Mouse (Mus musculus): Measurements from ENCODE around the gene Mad2l2.

Mad2l2 gene

GRCm38 (mm10) chr4:148140098-148141011, 10.2 kb downstream of the Mad2l2 start:
- peak; percentile 95 to 99 for DNase-seq (ENCODE audit: inconsistent age in 2 of 2, low spot score in 1 of 2)

- DNase-seq (ENCODE audit: inconsistent age in 2 of 2, low spot score in 1 of 2): peak in 1 of 2 experiments; percentile 12
Measured at GRCm38 (mm10) chr4:148143721-148144120, 13.5 kb downstream of the Mad2l2 start.

- DNase-seq (ENCODE audit: inconsistent age in 2 of 2, low spot score in 1 of 2): peak; percentile 8 to 25
Measured at GRCm38 (mm10) chr4:148147714-148148113, 17.5 kb downstream of the Mad2l2 start.

GRCm38 (mm10) chr4:148149540-148149939, 19.4 kb downstream of the Mad2l2 start:
- DNase-seq (ENCODE audit: inconsistent age in 2 of 2, low spot score in 1 of 2): no peak

GRCm38 (mm10) chr4:148150242-148150641, 20.1 kb downstream of the Mad2l2 start:
- DNase-seq (ENCODE audit: inconsistent age in 2 of 2, low spot score in 1 of 2): peak in 1 of 2 experiments; percentile 29

GRCm38 (mm10) chr4:148150953-148151266, 20.7 kb downstream of the Mad2l2 start:
- DNase-seq (ENCODE audit: inconsistent age in 2 of 2, low spot score in 1 of 2): no peak

GRCm38 (mm10) chr4:148151267-148152168, 21.3 kb downstream of the Mad2l2 start, which contains the start of gene Fbxo6:
Gene Fbxo6, minus strand, starts transcription at chr4:148152140.
- peak; percentile 93 to 96 for DNase-seq (ENCODE audit: inconsistent age in 2 of 2, low spot score in 1 of 2)

- no peak for DNase-seq (ENCODE audit: inconsistent age in 2 of 2, low spot score in 1 of 2)
Measured at GRCm38 (mm10) chr4:148152547-148152946, 22.4 kb downstream of the Mad2l2 start.

- no peak for DNase-seq (ENCODE audit: inconsistent age in 2 of 2, low spot score in 1 of 2)
Measured at GRCm38 (mm10) chr4:148154006-148154405, 23.8 kb downstream of the Mad2l2 start.

GRCm38 (mm10) chr4:148154982-148155381, 24.8 kb downstream of the Mad2l2 start:
- DNase-seq (ENCODE audit: inconsistent age in 2 of 2, low spot score in 1 of 2): peak in 1 of 2 experiments; percentile 80

- peak; percentile 50 to 71 for DNase-seq (ENCODE audit: inconsistent age in 2 of 2, low spot score in 1 of 2)
Measured at GRCm38 (mm10) chr4:148158436-148159348, 28.5 kb downstream of the Mad2l2 start.

GRCm38 (mm10) chr4:148159544-148160435, 29.6 kb downstream of the Mad2l2 start:
- DNase-seq (ENCODE audit: inconsistent age in 2 of 2, low spot score in 1 of 2): peak; percentile 98 to 100

GRCm38 (mm10) chr4:148160436-148161390, 30.5 kb downstream of the Mad2l2 start, which contains the start of the genes Fbxo44 and Fbxo2:
Gene Fbxo44, minus strand, starts transcription at chr4:148160482.
Gene Fbxo2, plus strand, starts transcription at chr4:148160621.
- peak; percentile 73 to 80 for DNase-seq (ENCODE audit: inconsistent age in 2 of 2, low spot score in 1 of 2)

GRCm38 (mm10) chr4:148164002-148164439, 33.8 kb downstream of the Mad2l2 start:
- peak; percentile 90 to 92 for DNase-seq (ENCODE audit: inconsistent age in 2 of 2, low spot score in 1 of 2)

GRCm38 (mm10) chr4:148164461-148164860, 34.3 kb downstream of the Mad2l2 start:
- no peak for DNase-seq (ENCODE audit: inconsistent age in 2 of 2, low spot score in 1 of 2)

GRCm38 (mm10) chr4:148165551-148165950, 35.4 kb downstream of the Mad2l2 start:
- DNase-seq (ENCODE audit: inconsistent age in 2 of 2, low spot score in 1 of 2): peak in 1 of 2 experiments; percentile 26

- peak in 1 of 2 experiments; percentile 45 for DNase-seq (ENCODE audit: inconsistent age in 2 of 2, low spot score in 1 of 2)
Measured at GRCm38 (mm10) chr4:148166431-148166830, 36.2 kb downstream of the Mad2l2 start.

- DNase-seq (ENCODE audit: inconsistent age in 2 of 2, low spot score in 1 of 2): peak; percentile 62 to 84
Measured at GRCm38 (mm10) chr4:148166986-148167385, 36.8 kb downstream of the Mad2l2 start.

Measured in adrenal gland, adult (tissue).